Mouse (Mus musculus): ENCODE measurements around the gene Erc2. TPM values are rescaled to one million over a fixed set of nuclear protein-coding genes. Genes with fewer than 3 reads are reported as not detected.

Gene Erc2
- polyA plus RNA-seq, 1 experiment: 0.53 TPM

- TF ChIP-seq POLR2A (IDR thresholded peaks at IDR 0.05; ENCODE audit: insufficient read length, low read depth) (no peak), MAX (IDR thresholded peaks at IDR 0.05; ENCODE audit: low read depth) (no peak), MYOG (IDR thresholded peaks at IDR 0.05; ENCODE audit: control insufficient read depth in 1 of 3, insufficient read depth in 1 of 3, insufficient read length in 2 of 3, low read depth in 2 of 3) (no peak), USF1 (IDR thresholded peaks at IDR 0.05; ENCODE audit: low read depth) (no peak)
- H3K79me2 ChIP-seq (ENCODE audit: control insufficient read depth, insufficient read depth): no peaks in the 10 kb centered on the region
- H3K27me3 ChIP-seq (ENCODE audit: control insufficient read depth, insufficient read depth, insufficient read length): no peaks in the 10 kb centered on the region
These were observed 439.6 kb downstream of the Erc2 start for GRCm38 (mm10) chr14:28061649-28062375.

GRCm38 (mm10) chr14:28068021-28068420 lies 445.8 kb downstream of the Erc2 start:
- TF ChIP-seq TCF3 (IDR thresholded peaks at IDR 0.05; ENCODE audit: insufficient read length, low read depth) (no peak), MYOD1 (IDR thresholded peaks at IDR 0.05; ENCODE audit: control insufficient read depth in 1 of 3, insufficient read length in 2 of 3, low read depth in 2 of 3) (no peak), E2F4 (IDR thresholded peaks at IDR 0.05; ENCODE audit: insufficient read depth) (no peak), REST (IDR thresholded peaks at IDR 0.05; ENCODE audit: insufficient read depth, insufficient read length) (no peak), MYOG (IDR thresholded peaks at IDR 0.05; ENCODE audit: control insufficient read depth in 1 of 3, insufficient read depth in 1 of 3, insufficient read length in 2 of 3, low read depth in 2 of 3) (no peak), POLR2A (IDR thresholded peaks at IDR 0.05; ENCODE audit: insufficient read length, low read depth) (no peak), SRF (IDR thresholded peaks at IDR 0.05; ENCODE audit: control insufficient read depth, insufficient read length, low read depth) (no peak), TCF12 (IDR thresholded peaks at IDR 0.05; ENCODE audit: insufficient read depth, poor library complexity, severe bottlenecking) (no peak), POLR2AphosphoS2 (IDR thresholded peaks at IDR 0.05; ENCODE audit: insufficient read length, low read depth) (no peak), CEBPB (IDR thresholded peaks at IDR 0.05; ENCODE audit: insufficient read depth, poor library complexity, severe bottlenecking) (no peak), USF1 (IDR thresholded peaks at IDR 0.05; ENCODE audit: low read depth) (no peak)
- H3K36me3 ChIP-seq (ENCODE audit: control insufficient read depth, insufficient read depth): no peaks in the 10 kb centered on the region
- no peaks in the 10 kb centered on the region for H3K79me2 ChIP-seq (ENCODE audit: control insufficient read depth, insufficient read depth)
- no peak overlapping the region for H3K4me2 ChIP-seq (ENCODE audit: low read depth)
- H3ac ChIP-seq (ENCODE audit: control insufficient read depth, insufficient read length): no peak overlapping the region
- no peak overlapping the region for H3K4me3 ChIP-seq
- no peaks in the 10 kb centered on the region for H3K27me3 ChIP-seq (ENCODE audit: control insufficient read depth, insufficient read depth, insufficient read length)

More at GRCm38 (mm10) chr14:28061649-28062375, 439.6 kb downstream of the Erc2 start:
- no peaks in the 10 kb centered on the region for H3K36me3 ChIP-seq (ENCODE audit: control insufficient read depth, insufficient read depth)
- H3K4me3 ChIP-seq: no peak overlapping the region
- H3K4me2 ChIP-seq (ENCODE audit: low read depth): no peak overlapping the region
- no peak overlapping the region for H3ac ChIP-seq (ENCODE audit: control insufficient read depth, insufficient read length)

GRCm38 (mm10) chr14:28069826-28070225 lies 447.6 kb downstream of the Erc2 start:
- no peak overlapping the region for H3K4me3 ChIP-seq
- no peaks in the 10 kb centered on the region for H3K36me3 ChIP-seq (ENCODE audit: control insufficient read depth, insufficient read depth)
- TF ChIP-seq CEBPB (IDR thresholded peaks at IDR 0.05; ENCODE audit: insufficient read depth, poor library complexity, severe bottlenecking): no peak
- TF ChIP-seq E2F4 (IDR thresholded peaks at IDR 0.05; ENCODE audit: insufficient read depth): no peak
- TF ChIP-seq SRF (IDR thresholded peaks at IDR 0.05; ENCODE audit: control insufficient read depth, insufficient read length, low read depth): no peak
- TF ChIP-seq USF1 (IDR thresholded peaks at IDR 0.05; ENCODE audit: low read depth): no peak
- no peak for TF ChIP-seq REST (IDR thresholded peaks at IDR 0.05; ENCODE audit: insufficient read depth, insufficient read length)
- no peak for TF ChIP-seq POLR2A (IDR thresholded peaks at IDR 0.05; ENCODE audit: insufficient read length, low read depth)
- no peak for TF ChIP-seq TCF3 (IDR thresholded peaks at IDR 0.05; ENCODE audit: insufficient read length, low read depth)
- no peak overlapping the region for H3K4me2 ChIP-seq (ENCODE audit: low read depth)
- no peaks in the 10 kb centered on the region for H3K27me3 ChIP-seq (ENCODE audit: control insufficient read depth, insufficient read depth, insufficient read length)
- no peak overlapping the region for H3ac ChIP-seq (ENCODE audit: control insufficient read depth, insufficient read length)
- no peaks in the 10 kb centered on the region for H3K79me2 ChIP-seq (ENCODE audit: control insufficient read depth, insufficient read depth)

GRCm38 (mm10) chr14:28072561-28072960 lies 450.3 kb downstream of the Erc2 start:
- Histone ChIP-seq H3K79me2 (ENCODE audit: control insufficient read depth, insufficient read depth) (no peaks in the 10 kb centered on the region), H3K4me2 (ENCODE audit: low read depth) (no peak overlapping the region), H3K36me3 (ENCODE audit: control insufficient read depth, insufficient read depth) (no peaks in the 10 kb centered on the region), H3ac (ENCODE audit: control insufficient read depth, insufficient read length) (no peak overlapping the region), H3K27me3 (ENCODE audit: control insufficient read depth, insufficient read depth, insufficient read length) (no peaks in the 10 kb centered on the region), H3K4me3 (no peak overlapping the region)
- no peak for TF ChIP-seq SRF (IDR thresholded peaks at IDR 0.05; ENCODE audit: control insufficient read depth, insufficient read length, low read depth)

- TF ChIP-seq MYOD1 (IDR thresholded peaks at IDR 0.05; ENCODE audit: control insufficient read depth in 1 of 3, insufficient read length in 2 of 3, low read depth in 2 of 3) (no peak), CEBPB (IDR thresholded peaks at IDR 0.05; ENCODE audit: insufficient read depth, poor library complexity, severe bottlenecking) (no peak), MYOG (IDR thresholded peaks at IDR 0.05; ENCODE audit: control insufficient read depth in 1 of 3, insufficient read depth in 1 of 3, insufficient read length in 2 of 3, low read depth in 2 of 3) (no peak), TCF3 (IDR thresholded peaks at IDR 0.05; ENCODE audit: insufficient read length, low read depth) (no peak), MAX (IDR thresholded peaks at IDR 0.05; ENCODE audit: low read depth) (no peak), E2F4 (IDR thresholded peaks at IDR 0.05; ENCODE audit: insufficient read depth) (no peak), SRF (IDR thresholded peaks at IDR 0.05; ENCODE audit: control insufficient read depth, insufficient read length, low read depth) (no peak), USF1 (IDR thresholded peaks at IDR 0.05; ENCODE audit: low read depth) (no peak), REST (IDR thresholded peaks at IDR 0.05; ENCODE audit: insufficient read depth, insufficient read length) (no peak), POLR2AphosphoS2 (IDR thresholded peaks at IDR 0.05; ENCODE audit: insufficient read length, low read depth) (no peak), POLR2A (IDR thresholded peaks at IDR 0.05; ENCODE audit: insufficient read length, low read depth) (no peak), TCF12 (IDR thresholded peaks at IDR 0.05; ENCODE audit: insufficient read depth, poor library complexity, severe bottlenecking) (no peak)
- H3K4me3 ChIP-seq: no peak overlapping the region
- no peaks in the 10 kb centered on the region for H3K27me3 ChIP-seq (ENCODE audit: control insufficient read depth, insufficient read depth, insufficient read length)
- no peak overlapping the region for H3K4me2 ChIP-seq (ENCODE audit: low read depth)
- H3K36me3 ChIP-seq (ENCODE audit: control insufficient read depth, insufficient read depth): no peaks in the 10 kb centered on the region
- no peaks in the 10 kb centered on the region for H3K79me2 ChIP-seq (ENCODE audit: control insufficient read depth, insufficient read depth)
- no peak overlapping the region for H3ac ChIP-seq (ENCODE audit: control insufficient read depth, insufficient read length)
These were observed 467.6 kb downstream of the Erc2 start for GRCm38 (mm10) chr14:28089636-28090443.
